In the genomic region with DNA sequence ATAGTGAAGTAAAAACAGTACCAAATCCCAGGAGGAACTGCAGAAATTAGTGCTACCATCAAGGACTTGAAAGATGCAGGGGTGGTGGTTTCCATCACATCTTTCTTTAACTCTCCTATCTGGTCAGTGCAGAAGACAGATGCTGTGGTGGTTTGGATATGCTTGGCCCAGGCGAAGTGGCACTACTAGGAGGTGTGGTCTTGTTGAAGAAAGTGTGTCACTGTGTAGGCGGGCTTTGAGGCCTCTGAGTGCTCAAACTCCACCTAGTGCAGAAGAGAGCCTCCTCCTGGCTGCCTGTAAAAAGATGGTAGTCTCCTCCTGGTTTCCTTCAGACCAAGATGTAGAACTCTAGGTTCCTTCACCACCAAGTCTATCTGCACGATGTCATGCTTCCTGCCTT, we compare ENCODE assay signal across 20 mouse cellular contexts.
"Had no signal": no experiment of that assay in that cellular context is flagged by ENCODE, and none has a peak within 500 bp of the region (broad histone marks: within the 10 kb centered on the region; RNA-seq: fewer than 3 reads in every experiment).

No protein-coding gene starts in this region.

- H3K4me1 ChIP-seq: kidney, embryonic 15.5 days; limb, embryonic 12.5 days; limb, embryonic 15.5 days had no signal

- H3K4me3 ChIP-seq: kidney, embryonic 15.5 days; limb, embryonic 12.5 days; limb, embryonic 15.5 days; megakaryocyte, embryonic 14.5 days had no signal

- ATAC-seq: liver, postnatal 0 days; lung, postnatal 0 days had no signal

- DNase-seq: kidney, adult 8-10 months; kidney, postnatal 10 days; kidney, postnatal 36 days; left cerebral cortex, postnatal 4 days; liver, postnatal 0 days; lung, embryonic 14.5 days; midbrain, embryonic 14.5 days; right cerebral cortex, postnatal 25 days; thymus, adult 2 months; thymus, postnatal 25 days had no signal

- H3K9me3 ChIP-seq: kidney, embryonic 15.5 days; limb, embryonic 12.5 days; limb, embryonic 15.5 days; megakaryocyte, embryonic 14.5 days had no signal

- H3K27ac ChIP-seq: kidney, embryonic 15.5 days; limb, embryonic 12.5 days; limb, embryonic 15.5 days; liver, embryonic 14.5 days; macrophage; stomach, postnatal 0 days had no signal

- H3K36me3 ChIP-seq: kidney, embryonic 15.5 days; limb, embryonic 15.5 days had no signal

- H3K9ac ChIP-seq: kidney, embryonic 15.5 days; limb, embryonic 12.5 days; limb, embryonic 15.5 days; liver, embryonic 14.5 days; liver, postnatal 0 days; lung, embryonic 14.5 days had no signal

- H3K4me2 ChIP-seq: kidney, embryonic 15.5 days; limb, embryonic 12.5 days; limb, embryonic 15.5 days; liver, embryonic 11.5 days; lung, embryonic 14.5 days; midbrain, embryonic 11.5 days had no signal

- H3K27me3 ChIP-seq: kidney, embryonic 15.5 days; limb, embryonic 12.5 days; limb, embryonic 15.5 days had no signal
